Mouse (Mus musculus): ENCODE measurements at regions not wholly inside any gene's neighbourhood (a gene's known extent, or its start where the extent isn't known, plus 50 kb on each side); places are given as distances from the start of the nearest gene placed in this dataset.
"Not testable (repeated sequence)": the region's sequence is repeated elsewhere in the genome, so short reads cannot be mapped to it uniquely, and the experiment has no call there.

- WGBS, result 74% methylated on average over 8 of the region's 8 CpGs
- no peaks in the 10 kb centered on the region for H3K27me3 ChIP-seq
- H3K4me1 ChIP-seq (replicated peaks), result no peaks in the 10 kb centered on the region
- no peak overlapping the region for H3K4me3 ChIP-seq
- H3K4me2 ChIP-seq, result no peak overlapping the region
- H3K27ac ChIP-seq, result no peak overlapping the region
- no peaks in the 10 kb centered on the region for H3K36me3 ChIP-seq
- ATAC-seq (replicated peaks; ENCODE audit: insufficient number of reproducible peaks, insufficient read depth, low FRiP score, low read depth), result no peak
- H3K9ac ChIP-seq, result no peak overlapping the region
- no peaks in the 10 kb centered on the region for H3K9me3 ChIP-seq (replicated peaks)
Measured at GRCm38 (mm10) chr4:23341240-23341639, 853.1 kb upstream of the Pou3f2 start.

GRCm38 (mm10) chr4:23338481-23338880 is 850.3 kb upstream of the Pou3f2 start:
- Histone ChIP-seq H3K4me3 (no peak overlapping the region), H3K27me3 (no peaks in the 10 kb centered on the region), H3K9ac (no peak overlapping the region), H3K4me2 (no peak overlapping the region), H3K9me3 (replicated peaks) (no peaks in the 10 kb centered on the region), H3K36me3 (no peaks in the 10 kb centered on the region), H3K27ac (no peak overlapping the region), H3K4me1 (replicated peaks) (no peaks in the 10 kb centered on the region)
- 81% methylated on average over 5 of the region's 5 CpGs for WGBS
- no peak for ATAC-seq (replicated peaks; ENCODE audit: insufficient number of reproducible peaks, insufficient read depth, low FRiP score, low read depth)

- no peak for ATAC-seq (replicated peaks; ENCODE audit: insufficient number of reproducible peaks, insufficient read depth, low FRiP score, low read depth)
- Histone ChIP-seq H3K4me2 (no peak overlapping the region), H3K9me3 (replicated peaks) (no peaks in the 10 kb centered on the region), H3K27ac (no peak overlapping the region), H3K4me1 (replicated peaks) (no peaks in the 10 kb centered on the region), H3K36me3 (no peaks in the 10 kb centered on the region), H3K27me3 (no peaks in the 10 kb centered on the region), H3K4me3 (no peak overlapping the region), H3K9ac (no peak overlapping the region)
- WGBS, result 21% methylated on average over 2 of the region's 2 CpGs
Measured at GRCm38 (mm10) chr4:23300617-23301016, 812.5 kb upstream of the Pou3f2 start.

DNA sequence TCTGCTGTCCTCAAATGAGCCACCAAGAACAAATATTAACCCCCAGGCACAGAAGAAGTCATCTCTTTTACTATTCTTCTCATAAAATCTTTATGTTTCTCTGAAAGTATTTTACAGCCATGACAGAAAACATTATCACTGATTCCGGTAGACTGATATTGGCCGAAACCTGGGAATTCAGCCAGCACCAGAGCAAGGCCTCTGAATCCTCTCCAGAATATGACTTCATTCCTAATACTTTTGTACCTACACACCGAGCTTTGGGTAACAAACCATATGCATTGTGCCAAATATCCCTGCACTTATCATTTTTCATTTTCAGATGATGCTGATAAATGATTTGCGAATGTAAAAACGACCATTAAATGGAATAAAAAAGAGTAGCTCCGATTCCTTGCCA is 791.9 kb upstream of the Pou3f2 start:
- no peaks in the 10 kb centered on the region for H3K4me1 ChIP-seq (replicated peaks)
- H3K4me2 ChIP-seq, result no peak overlapping the region
- H3K4me3 ChIP-seq, result no peak overlapping the region
- no peaks in the 10 kb centered on the region for H3K9me3 ChIP-seq (replicated peaks)
- no peak overlapping the region for H3K9ac ChIP-seq
- H3K27ac ChIP-seq, result no peak overlapping the region
- H3K36me3 ChIP-seq, result no peaks in the 10 kb centered on the region
- no peak for ATAC-seq (replicated peaks; ENCODE audit: insufficient number of reproducible peaks, insufficient read depth, low FRiP score, low read depth)
- 57% methylated on average over 6 of the region's 6 CpGs for WGBS
- H3K27me3 ChIP-seq, result no peaks in the 10 kb centered on the region

- no peaks in the 10 kb centered on the region for H3K27me3 ChIP-seq
- no peak overlapping the region for H3K9ac ChIP-seq
- 55% methylated on average over 5 of the region's 5 CpGs for WGBS
- H3K4me1 ChIP-seq (replicated peaks), result no peaks in the 10 kb centered on the region
- H3K4me3 ChIP-seq, result no peak overlapping the region
- H3K36me3 ChIP-seq, result no peaks in the 10 kb centered on the region
- H3K27ac ChIP-seq, result no peak overlapping the region
- no peak for ATAC-seq (replicated peaks; ENCODE audit: insufficient number of reproducible peaks, insufficient read depth, low FRiP score, low read depth)
- no peaks in the 10 kb centered on the region for H3K9me3 ChIP-seq (replicated peaks)
- no peak overlapping the region for H3K4me2 ChIP-seq
Measured at GRCm38 (mm10) chr4:23275203-23275602, 787.0 kb upstream of the Pou3f2 start.

DNA sequence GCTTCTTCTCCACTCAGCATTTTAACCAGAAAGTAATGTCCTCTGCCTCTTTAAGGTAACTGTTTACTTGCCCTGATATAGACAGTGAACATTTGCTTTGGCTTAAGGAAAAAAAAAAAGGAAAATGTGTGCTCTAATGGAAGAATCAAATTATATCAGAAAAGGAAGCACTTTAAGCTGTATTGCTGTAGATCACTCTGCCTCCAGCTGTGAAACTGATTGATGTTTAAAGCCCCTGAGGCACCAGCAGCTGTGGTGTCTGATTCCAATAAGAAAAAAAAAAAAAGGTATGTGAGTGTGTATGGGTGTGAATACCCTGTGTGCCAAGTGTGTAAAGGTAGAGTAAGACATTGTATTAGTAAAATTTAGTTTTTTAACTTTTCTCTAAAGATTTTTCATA is 783.8 kb upstream of the Pou3f2 start:
- Histone ChIP-seq H3K27ac (no peak overlapping the region), H3K9ac (no peak overlapping the region), H3K27me3 (no peaks in the 10 kb centered on the region), H3K9me3 (replicated peaks) (no peaks in the 10 kb centered on the region), H3K4me3 (no peak overlapping the region), H3K36me3 (no peaks in the 10 kb centered on the region), H3K4me2 (no peak overlapping the region), H3K4me1 (replicated peaks) (no peaks in the 10 kb centered on the region)
- ATAC-seq (replicated peaks; ENCODE audit: insufficient number of reproducible peaks, insufficient read depth, low FRiP score, low read depth), result no peak

- Histone ChIP-seq H3K36me3 (no peaks in the 10 kb centered on the region), H3K4me1 (replicated peaks) (no peaks in the 10 kb centered on the region), H3K4me3 (no peak overlapping the region), H3K27ac (no peak overlapping the region), H3K9me3 (replicated peaks) (no peaks in the 10 kb centered on the region), H3K9ac (no peak overlapping the region), H3K27me3 (no peaks in the 10 kb centered on the region), H3K4me2 (no peak overlapping the region)
- WGBS, result 85% methylated on average over 4 of the region's 4 CpGs
- ATAC-seq (replicated peaks; ENCODE audit: insufficient number of reproducible peaks, insufficient read depth, low FRiP score, low read depth), result no peak
Measured at GRCm38 (mm10) chr4:23260371-23260770, 772.2 kb upstream of the Pou3f2 start.

DNA sequence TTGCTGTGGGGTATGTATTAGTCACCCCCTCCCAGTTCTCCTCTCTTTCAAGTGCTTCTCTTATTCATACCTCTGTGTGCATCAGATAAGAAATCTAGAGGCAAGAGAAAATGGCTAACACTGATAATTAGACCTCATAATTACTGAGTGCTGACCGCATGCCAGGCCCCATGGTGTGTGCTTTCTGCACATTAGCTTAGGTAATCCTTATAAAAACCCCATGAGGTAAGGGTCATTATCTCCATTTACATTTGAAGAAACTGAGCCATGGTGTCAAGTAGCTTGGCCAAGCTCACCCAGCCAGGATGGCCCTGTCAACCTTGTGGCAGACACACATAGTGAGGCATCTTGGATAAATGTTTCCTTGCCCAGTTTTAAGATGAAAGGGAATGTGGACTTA is 746.8 kb upstream of the Pou3f2 start:
- Histone ChIP-seq H3K4me3 (no peak overlapping the region), H3K27me3 (no peaks in the 10 kb centered on the region), H3K9me3 (replicated peaks) (no peaks in the 10 kb centered on the region), H3K4me2 (no peak overlapping the region), H3K9ac (no peak overlapping the region), H3K4me1 (replicated peaks) (no peaks in the 10 kb centered on the region), H3K27ac (no peak overlapping the region), H3K36me3 (no peaks in the 10 kb centered on the region)
- ATAC-seq (replicated peaks; ENCODE audit: insufficient number of reproducible peaks, insufficient read depth, low FRiP score, low read depth), result no peak
- WGBS, result 56% methylated on average over 1 of the region's 1 CpGs

DNA sequence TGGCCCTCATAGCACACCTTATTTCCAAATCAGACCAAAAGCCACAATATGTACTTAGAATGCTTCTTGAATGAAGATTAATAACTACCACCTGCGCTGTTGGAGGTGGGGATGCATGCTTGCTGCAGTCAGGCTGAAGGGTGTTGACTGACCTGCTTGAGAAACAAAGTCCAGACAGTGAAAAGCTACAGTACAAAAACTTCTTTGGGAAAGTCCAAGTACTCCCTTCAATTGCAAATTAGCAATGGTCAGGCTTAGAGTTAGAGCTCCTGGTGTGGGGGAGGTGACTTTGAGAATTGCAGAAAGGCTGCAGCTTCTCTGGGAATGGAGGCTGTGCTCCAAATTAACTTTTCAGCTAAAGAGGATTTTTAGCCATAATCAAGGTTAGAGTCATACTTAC is 706.6 kb upstream of the Pou3f2 start:
- WGBS, result 87% methylated on average over 1 of the region's 1 CpGs
- H3K4me3 ChIP-seq; H3K4me2 ChIP-seq; H3K4me1 ChIP-seq (replicated peaks); H3K27ac ChIP-seq; H3K27me3 ChIP-seq; H3K9ac ChIP-seq; H3K9me3 ChIP-seq (replicated peaks); ATAC-seq (replicated peaks; ENCODE audit: insufficient number of reproducible peaks, insufficient read depth, low FRiP score, low read depth); H3K36me3 ChIP-seq: not testable (repeated sequence)

GRCm38 (mm10) chr4:23193384-23194135 is 705.4 kb upstream of the Pou3f2 start:
- no peak for ATAC-seq (replicated peaks; ENCODE audit: insufficient number of reproducible peaks, insufficient read depth, low FRiP score, low read depth)
- H3K4me1 ChIP-seq (replicated peaks), result no peaks in the 10 kb centered on the region
- WGBS, result 67% methylated on average over 6 of the region's 6 CpGs
- no peaks in the 10 kb centered on the region for H3K27me3 ChIP-seq
- H3K9me3 ChIP-seq (replicated peaks), result no peaks in the 10 kb centered on the region
- no peak overlapping the region for H3K27ac ChIP-seq
- H3K36me3 ChIP-seq, result no peaks in the 10 kb centered on the region
- H3K4me2 ChIP-seq, result no peak overlapping the region
- H3K9ac ChIP-seq, result no peak overlapping the region
- no peak overlapping the region for H3K4me3 ChIP-seq

GRCm38 (mm10) chr4:23173811-23174210 is 685.6 kb upstream of the Pou3f2 start:
- H3K4me2 ChIP-seq, result no peak overlapping the region
- no peak for ATAC-seq (replicated peaks; ENCODE audit: insufficient number of reproducible peaks, insufficient read depth, low FRiP score, low read depth)
- no peaks in the 10 kb centered on the region for H3K9me3 ChIP-seq (replicated peaks)
- no peak overlapping the region for H3K27ac ChIP-seq
- H3K36me3 ChIP-seq, result no peaks in the 10 kb centered on the region
- H3K27me3 ChIP-seq, result no peaks in the 10 kb centered on the region
- H3K9ac ChIP-seq, result no peak overlapping the region
- WGBS, result 85% methylated on average over 1 of the region's 1 CpGs
- no peaks in the 10 kb centered on the region for H3K4me1 ChIP-seq (replicated peaks)
- H3K4me3 ChIP-seq, result no peak overlapping the region

DNA sequence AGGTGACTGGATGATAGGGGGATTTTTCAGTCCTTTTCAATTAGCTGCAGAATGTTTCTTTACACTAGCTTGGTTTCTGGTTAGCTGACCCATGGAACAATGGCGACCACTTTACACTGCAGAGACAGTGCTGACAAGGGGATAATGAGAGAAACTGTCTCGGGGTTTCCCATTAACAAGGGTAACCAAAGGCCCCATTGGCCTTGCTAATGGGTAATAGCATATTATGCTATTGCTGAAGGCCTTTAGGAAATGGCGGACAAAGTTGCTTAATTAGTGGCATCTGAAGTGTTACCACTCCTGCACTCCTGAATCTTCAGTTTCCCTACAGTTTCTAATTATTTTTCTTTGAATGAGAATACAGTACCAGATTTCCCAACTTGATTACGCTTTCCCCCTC is 685.2 kb upstream of the Pou3f2 start:
- Histone ChIP-seq H3K4me1 (replicated peaks) (no peaks in the 10 kb centered on the region), H3K4me2 (no peak overlapping the region), H3K9ac (no peak overlapping the region), H3K27me3 (no peaks in the 10 kb centered on the region), H3K36me3 (no peaks in the 10 kb centered on the region), H3K9me3 (replicated peaks) (no peaks in the 10 kb centered on the region), H3K4me3 (no peak overlapping the region), H3K27ac (no peak overlapping the region)
- WGBS, result 83% methylated on average over 4 of the region's 4 CpGs
- no peak for ATAC-seq (replicated peaks; ENCODE audit: insufficient number of reproducible peaks, insufficient read depth, low FRiP score, low read depth)

Data from heart, embryonic 15.5 days (tissue).